ENCODE assay signal across 9 mouse cellular contexts in genomic region chr13:24832811-24833155, GRCm38 (mm10). TPM values are rescaled to one million over a fixed set of nuclear protein-coding genes. Genes with fewer than 3 reads are reported as not detected.
DNase-seq lines count a peak whose midpoint lies in the region; ATAC-seq lines count a peak whose summit lies in the region.
"Had no signal": no experiment of that assay in that cellular context is flagged by ENCODE, and none has a peak within 500 bp of the region (broad histone marks: within the 10 kb centered on the region; RNA-seq: fewer than 3 reads in every experiment).

No protein-coding gene starts in this region.

- no peak for DNase-seq in thymus, adult 18-20 months
- no peak for DNase-seq in MN1 (ENCODE audit: low spot score)
- no peak for DNase-seq in Muller cell, postnatal 12 days (ENCODE audit: inconsistent ontology term)
- DNase-seq: kidney, adult 11 months had no signal

- H3K36me3 ChIP-seq in megakaryocyte, embryonic 14.5 days (replicated peaks; ENCODE audit: low read length), result peaks cover 19% of the 10 kb centered on the region
- H3K36me3 ChIP-seq in forebrain, embryonic 13.5 days (ENCODE audit: poor library complexity, severe bottlenecking), result no peaks in the 10 kb centered on the region
- peaks cover 3% of the 10 kb centered on the region for H3K36me3 ChIP-seq in limb, embryonic 15.5 days
- H3K36me3 ChIP-seq in stomach, embryonic 15.5 days, result no peaks in the 10 kb centered on the region

- WGBS in forebrain, embryonic 13.5 days, result 76% methylated on average over 2 of the region's 2 CpGs
- 33% methylated on average over 2 of the region's 2 CpGs for WGBS in limb, embryonic 15.5 days
- WGBS in stomach, embryonic 15.5 days, result 21% methylated on average over 2 of the region's 2 CpGs

- H3K9me3 ChIP-seq in megakaryocyte, embryonic 14.5 days, result no peaks in the 10 kb centered on the region
- H3K9me3 ChIP-seq in forebrain, embryonic 13.5 days (replicated peaks), result no peaks in the 10 kb centered on the region
- no peaks in the 10 kb centered on the region for H3K9me3 ChIP-seq in limb, embryonic 15.5 days
- H3K9me3 ChIP-seq in stomach, embryonic 15.5 days, result no peaks in the 10 kb centered on the region

- H3K4me3 ChIP-seq in megakaryocyte, embryonic 14.5 days (replicated peaks), result peak overlapping the region; percentile 99
- peak overlapping the region; percentile 95 for H3K4me3 ChIP-seq in forebrain, embryonic 13.5 days
- peak overlapping the region; percentile 95 for H3K4me3 ChIP-seq in limb, embryonic 15.5 days
- peak overlapping the region; percentile 96 for H3K4me3 ChIP-seq in stomach, embryonic 15.5 days (replicated peaks)

- peaks cover 29% of the 10 kb centered on the region for H3K4me1 ChIP-seq in megakaryocyte, embryonic 14.5 days
- peaks cover 33% of the 10 kb centered on the region for H3K4me1 ChIP-seq in forebrain, embryonic 13.5 days
- peaks cover 22% of the 10 kb centered on the region for H3K4me1 ChIP-seq in limb, embryonic 15.5 days
- H3K4me1 ChIP-seq in stomach, embryonic 15.5 days, result peaks cover 17% of the 10 kb centered on the region

- no peak overlapping the region for H3K27ac ChIP-seq in forebrain, embryonic 13.5 days
- no peak overlapping the region for H3K27ac ChIP-seq in limb, embryonic 15.5 days
- no peak overlapping the region for H3K27ac ChIP-seq in stomach, embryonic 15.5 days

- H3K27me3 ChIP-seq in megakaryocyte, embryonic 14.5 days (replicated peaks), result no peaks in the 10 kb centered on the region
- H3K27me3 ChIP-seq in forebrain, embryonic 13.5 days, result no peaks in the 10 kb centered on the region
- no peaks in the 10 kb centered on the region for H3K27me3 ChIP-seq in limb, embryonic 15.5 days
- H3K27me3 ChIP-seq in stomach, embryonic 15.5 days (replicated peaks), result no peaks in the 10 kb centered on the region

- ATAC-seq in megakaryocyte, adult 5-6 weeks (ENCODE audit: poor library complexity, severe bottlenecking), result no peak
- ATAC-seq in forebrain, embryonic 13.5 days, result no peak
- ATAC-seq in limb, embryonic 15.5 days (ENCODE audit: insufficient number of reproducible peaks, low FRiP score, low TSS enrichment, low read depth), result no peak
- ATAC-seq in stomach, embryonic 15.5 days (ENCODE audit: insufficient read depth, low FRiP score, low read depth), result no peak

- peak overlapping the region; percentile 84 for H3K4me2 ChIP-seq in forebrain, embryonic 13.5 days
- peak overlapping the region; percentile 66 for H3K4me2 ChIP-seq in limb, embryonic 15.5 days
- peak overlapping the region; percentile 75 for H3K4me2 ChIP-seq in stomach, embryonic 15.5 days

- H3K9ac ChIP-seq in forebrain, embryonic 13.5 days, result peak overlapping the region; percentile 95
- H3K9ac ChIP-seq in limb, embryonic 15.5 days, result peak overlapping the region; percentile 95; the same call in 1 of the 2 replicates
- peak overlapping the region; percentile 99 for H3K9ac ChIP-seq in stomach, embryonic 15.5 days

RNA-seq across cellular contexts. Expression of gene Tdp2, which starts 1.3 kb away (rescaled TPM):
- 5.8 and 20.5 TPM in 2 replicates for polyA plus RNA-seq in megakaryocyte, embryonic 14.5 days (2012; ENCODE audit: insufficient read depth, low replicate concordance)
- 45.4 and 47.7 TPM in 2 replicates for total RNA-seq in megakaryocyte, adult 5-6 weeks (2015)
- 32.9 and 35.6 TPM in 2 replicates for total RNA-seq in megakaryocyte, adult 5-6 weeks (2017)
- polyA plus RNA-seq in forebrain, embryonic 13.5 days (2015; fragmentation: Nextera tagmentation; extraction: Ambion mirVana), result 58.3 TPM in 2 replicates
- 44.3 and 46.2 TPM in 2 replicates for polyA plus RNA-seq in limb, embryonic 15.5 days (2015; fragmentation: Nextera tagmentation; extraction: Ambion mirVana)
- 52.3 and 56.3 TPM in 2 replicates for polyA plus RNA-seq in stomach, embryonic 15.5 days (2015; fragmentation: Nextera tagmentation; extraction: Ambion mirVana)

RNA-seq across cellular contexts. Expression of gene Acot13, which starts 1.4 kb away (rescaled TPM):
- polyA plus RNA-seq in megakaryocyte, embryonic 14.5 days (2012; ENCODE audit: insufficient read depth, low replicate concordance), result 19.1 and 40.5 TPM in 2 replicates
- 26.7 and 27.1 TPM in 2 replicates for total RNA-seq in megakaryocyte, adult 5-6 weeks (2015)
- total RNA-seq in megakaryocyte, adult 5-6 weeks (2017), result 26.1 and 30.3 TPM in 2 replicates
- polyA plus RNA-seq in forebrain, embryonic 13.5 days (2015; fragmentation: Nextera tagmentation; extraction: Ambion mirVana), result 63.6 and 66.5 TPM in 2 replicates
- polyA plus RNA-seq in limb, embryonic 15.5 days (2015; fragmentation: Nextera tagmentation; extraction: Ambion mirVana), result 66.3 and 75.3 TPM in 2 replicates
- polyA plus RNA-seq in stomach, embryonic 15.5 days (2015; fragmentation: Nextera tagmentation; extraction: Ambion mirVana), result 102 and 103 TPM in 2 replicates

RNA-seq across cellular contexts. Expression of gene D130043K22Rik, which starts 12.2 kb away (rescaled TPM):
- polyA plus RNA-seq in megakaryocyte, embryonic 14.5 days (2012; ENCODE audit: insufficient read depth, low replicate concordance), result not detected in 2 replicates
- not detected in 2 replicates for total RNA-seq in megakaryocyte, adult 5-6 weeks (2015)
- total RNA-seq in megakaryocyte, adult 5-6 weeks (2017), result not detected in 2 replicates
- 0.96 and 1.4 TPM in 2 replicates for polyA plus RNA-seq in forebrain, embryonic 13.5 days (2015; fragmentation: Nextera tagmentation; extraction: Ambion mirVana)
- polyA plus RNA-seq in limb, embryonic 15.5 days (2015; fragmentation: Nextera tagmentation; extraction: Ambion mirVana), result 0.04 and 0.06 TPM in 2 replicates
- polyA plus RNA-seq in stomach, embryonic 15.5 days (2015; fragmentation: Nextera tagmentation; extraction: Ambion mirVana), result 0.51 and 0.79 TPM in 2 replicates

RNA-seq across cellular contexts. Expression of gene BC005537, which starts 31.3 kb away (rescaled TPM):
- 32.0 and 48.1 TPM in 2 replicates for polyA plus RNA-seq in megakaryocyte, embryonic 14.5 days (2012; ENCODE audit: insufficient read depth, low replicate concordance)
- total RNA-seq in megakaryocyte, adult 5-6 weeks (2015), result 222 and 241 TPM in 2 replicates
- total RNA-seq in megakaryocyte, adult 5-6 weeks (2017), result 97.2 and 116 TPM in 2 replicates
- polyA plus RNA-seq in forebrain, embryonic 13.5 days (2015; fragmentation: Nextera tagmentation; extraction: Ambion mirVana), result 27.8 and 28.4 TPM in 2 replicates
- polyA plus RNA-seq in limb, embryonic 15.5 days (2015; fragmentation: Nextera tagmentation; extraction: Ambion mirVana), result 14.1 and 15.0 TPM in 2 replicates
- 12.5 and 14.2 TPM in 2 replicates for polyA plus RNA-seq in stomach, embryonic 15.5 days (2015; fragmentation: Nextera tagmentation; extraction: Ambion mirVana)
